Mouse (Mus musculus) G1E-ER4 (cell line): ENCODE results near the gene Apmap. TPM values are rescaled to one million over a fixed set of nuclear protein-coding genes. Genes with fewer than 3 reads are reported as not detected.

Source experiments
- GATA1 ChIP-seq: IDR thresholded peaks from one replicate; pipeline ENCODE4 v1.8.0; 2012; ENCODE audit warnings: low read length, inconsistent platforms
- polyA plus RNA-seq: library from polyadenylated mRNA; stranded (reverse); fragments of >175 nt; gene quantifications from 2 replicates; pipeline ENCODE4 v1.2.3, GENCODE M21; 2012

Gene Apmap
- polyA plus RNA-seq, 1 experiment = 56.2 TPM

DNA sequence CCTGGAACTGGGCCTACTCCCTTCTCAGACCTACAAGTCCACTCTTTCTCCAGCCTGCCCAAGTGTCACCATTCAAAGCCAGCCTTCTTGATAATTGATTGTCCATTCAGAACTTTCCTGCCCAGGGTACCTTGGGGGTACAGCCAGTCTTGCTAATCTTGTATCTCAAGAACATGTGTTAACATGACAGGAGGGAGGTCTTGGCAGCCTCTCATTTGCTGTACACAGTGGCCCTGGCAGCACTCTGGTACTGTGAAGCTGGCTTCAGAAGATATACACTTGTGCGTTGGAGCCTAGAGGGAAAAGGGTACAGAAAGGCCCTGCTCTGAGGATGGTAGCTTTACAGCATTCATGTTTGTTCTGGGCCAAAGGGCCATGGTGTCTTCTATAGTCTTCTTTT, 32.1 kb downstream of the Apmap start:
- TF ChIP-seq GATA1 = no peak

GRCm38 (mm10) chr2:150572463-150572862, 35.9 kb downstream of the Apmap start:
- no peak for TF ChIP-seq GATA1

GRCm38 (mm10) chr2:150570761-150571160, 37.6 kb downstream of the Apmap start:
- no peak for TF ChIP-seq GATA1

- TF ChIP-seq GATA1 = no peak
Observed at GRCm38 (mm10) chr2:150569847-150570590, 38.3 kb downstream of the Apmap start, which contains the start of gene Cst7. Cst7 (plus strand) TSS chr2:150570415.

- no peak for TF ChIP-seq GATA1
Observed at GRCm38 (mm10) chr2:150567051-150567450, 41.3 kb downstream of the Apmap start.

GRCm38 (mm10) chr2:150558568-150558967, 49.8 kb downstream of the Apmap start:
- TF ChIP-seq GATA1 = no peak

Other genes starting within 250 kb of the Apmap start
- not detected in 2 replicates for gene 3300002I08Rik, start 245.8 kb downstream of the Apmap start, polyA plus RNA-seq
- gene Zfp442, start 157.1 kb downstream of the Apmap start, polyA plus RNA-seq = not detected in 2 replicates
- 0.23 TPM in 1 of 2 replicates, not detected in the other for gene Zfp345, start 123.5 kb downstream of the Apmap start, polyA plus RNA-seq
- gene Cst7, start 38.2 kb downstream of the Apmap start, polyA plus RNA-seq = 0.33 and 0.37 TPM in 2 replicates
- gene Acss1, start 59.9 kb upstream of the Apmap start, polyA plus RNA-seq = 21.2 and 34.7 TPM in 2 replicates
- gene Vsx1, start 80.8 kb upstream of the Apmap start, polyA plus RNA-seq = not detected in 2 replicates
- 26.9 and 35.3 TPM in 2 replicates for gene Entpd6, start 140.5 kb upstream of the Apmap start, polyA plus RNA-seq
- 4.3 and 7.0 TPM in 2 replicates for gene Pygb, start 178.2 kb upstream of the Apmap start, polyA plus RNA-seq